Comparison of ENCODE assay signal across 16 mouse cellular contexts in genomic region chr2:35935045-35935444, GRCm38 (mm10).
"Had no signal": no experiment of that assay in that cellular context is flagged by ENCODE, and none has a peak within 500 bp of the region (broad histone marks: within the 10 kb centered on the region; RNA-seq: fewer than 3 reads in every experiment).

No protein-coding gene starts in this region.

- H3K4me3 ChIP-seq: neural tube, embryonic 13.5 days; neural tube, embryonic 15.5 days; stomach, embryonic 15.5 days had no signal

- H3K4me1 ChIP-seq: neural tube, embryonic 13.5 days; neural tube, embryonic 15.5 days; stomach, embryonic 15.5 days had no signal

- DNase-seq: retina, postnatal 1 day; right cerebral cortex, adult 18-20 months; right cerebral cortex, postnatal 14 days; right cerebral cortex, postnatal 25 days; right cerebral cortex, postnatal 4 days; spleen, adult 18-20 months; thymus, adult 18-20 months; thymus, adult 2 months; thymus, postnatal 14 days; thymus, postnatal 25 days; thymus, postnatal 36 days; thymus, postnatal 4 days had no signal

- H3K36me3 ChIP-seq: neural tube, embryonic 13.5 days; neural tube, embryonic 15.5 days; stomach, embryonic 15.5 days had no signal

- H3K27ac ChIP-seq: neural tube, embryonic 13.5 days; neural tube, embryonic 15.5 days; stomach, embryonic 15.5 days; stomach, postnatal 0 days had no signal

- H3K9ac ChIP-seq: neural tube, embryonic 13.5 days; neural tube, embryonic 15.5 days; stomach, embryonic 15.5 days had no signal

- H3K4me2 ChIP-seq: neural tube, embryonic 13.5 days; neural tube, embryonic 15.5 days; stomach, embryonic 15.5 days had no signal

- H3K27me3 ChIP-seq: neural tube, embryonic 13.5 days; neural tube, embryonic 15.5 days; stomach, embryonic 15.5 days had no signal

- H3K9me3 ChIP-seq: neural tube, embryonic 13.5 days; neural tube, embryonic 15.5 days; stomach, embryonic 15.5 days had no signal
